8 mouse cellular contexts compared by ENCODE assay signal in the genomic region with DNA sequence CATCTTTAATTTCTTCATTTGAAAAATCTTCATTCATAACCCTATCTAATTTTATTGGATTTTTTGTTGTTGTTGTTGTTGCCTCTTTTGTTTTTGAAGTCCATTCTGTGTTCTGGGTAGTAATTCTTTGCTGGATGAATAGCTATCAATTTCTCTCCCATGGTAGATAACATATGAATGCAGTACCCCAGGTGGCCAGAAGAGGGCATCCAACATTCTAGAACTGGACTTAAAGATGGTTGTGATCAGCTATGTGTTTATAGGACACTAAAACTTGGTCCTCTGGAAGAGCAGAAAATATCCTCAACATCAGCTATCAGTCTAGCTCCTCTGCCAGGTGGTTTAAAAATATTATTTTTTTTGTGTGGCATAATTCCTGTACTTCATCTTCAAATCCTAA.
DNase-seq lines count a peak whose midpoint lies in the region; TF ChIP-seq lines count a peak whose summit lies in the region.
"Not testable (repeated sequence)": the region's sequence is repeated elsewhere in the genome, so short reads cannot be mapped to it uniquely, and the experiment has no call there.

No protein-coding gene starts in this region.

- TF ChIP-seq CTCF in E14TG2a.4 (conservative IDR thresholded peaks at IDR 0.05; ENCODE audit: low read length): peak; percentile 31; the same call in 1 of the 2 replicates
- peak; percentile 61 for TF ChIP-seq CTCF in layer of hippocampus, adult 2 months (conservative IDR thresholded peaks at IDR 0.05)

- H3K27me3 ChIP-seq in E14TG2a.4 (ENCODE audit: insufficient read depth, low read length); hindbrain, embryonic 10.5 days (ENCODE audit: insufficient read depth, poor library complexity, severe bottlenecking): not testable (repeated sequence)

- not testable (repeated sequence) for H3K4me1 ChIP-seq in E14TG2a.4 (replicated peaks; ENCODE audit: low read depth, low read length); hindbrain, embryonic 10.5 days (replicated peaks)

- not testable (repeated sequence) for H3K4me3 ChIP-seq in E14TG2a.4 (replicated peaks; ENCODE audit: low read length); hindbrain, embryonic 10.5 days; layer of hippocampus, adult 2 months

- not testable (repeated sequence) for H3K36me3 ChIP-seq in E14TG2a.4 (ENCODE audit: insufficient read depth, low read length); hindbrain, embryonic 10.5 days

- not testable (repeated sequence) for H3K9me3 ChIP-seq in E14TG2a.4 (ENCODE audit: low read length); hindbrain, embryonic 10.5 days

- peak; percentile 6 to 29 for DNase-seq in adrenal gland, postnatal 36 days
- DNase-seq in embryo, embryonic 11 days: peak; percentile 3
- peak; percentile 9 for DNase-seq in hindbrain, embryonic 10.5 days (ENCODE audit: low spot score)
- not testable (repeated sequence) for DNase-seq in layer of hippocampus, adult 2 months (ENCODE audit: low spot score in 2 of 2)
- peak; percentile 43 for DNase-seq in lung, postnatal 14 days
- peak; percentile 26 for DNase-seq in right cerebral cortex, postnatal 4 days
- DNase-seq in thymus, postnatal 4 days: peak; percentile 62

- H3K27ac ChIP-seq in hindbrain, embryonic 10.5 days; layer of hippocampus, adult 2 months: not testable (repeated sequence)
